Mouse (Mus musculus): ENCODE data around the gene Foxr2.

Gene Foxr2

DNA sequence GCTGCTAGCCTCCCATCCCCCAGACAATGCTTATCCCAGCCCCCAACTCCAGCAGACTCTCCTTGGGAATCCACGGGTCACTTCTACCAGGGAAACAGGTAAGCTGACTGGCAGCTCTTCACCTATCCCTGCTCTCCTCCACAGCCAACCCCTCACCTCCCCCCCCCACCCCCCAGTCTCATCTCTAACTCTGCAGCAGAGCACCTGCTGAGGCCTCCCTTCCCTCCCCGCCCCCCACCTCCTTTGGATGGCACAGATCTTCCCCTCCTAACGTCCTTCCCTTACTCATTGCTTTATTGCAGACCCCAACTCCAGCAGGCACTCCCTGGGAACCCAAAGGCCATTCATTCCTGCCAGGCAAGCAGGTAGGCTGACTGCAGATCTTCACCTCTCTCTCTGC is at the start of gene Foxr2:
Gene Foxr2 (plus strand): TSS at position 301 of the 400 bp plus-strand sequence.
- DNase-seq (ENCODE audit: low spot score) = no peak

DNA sequence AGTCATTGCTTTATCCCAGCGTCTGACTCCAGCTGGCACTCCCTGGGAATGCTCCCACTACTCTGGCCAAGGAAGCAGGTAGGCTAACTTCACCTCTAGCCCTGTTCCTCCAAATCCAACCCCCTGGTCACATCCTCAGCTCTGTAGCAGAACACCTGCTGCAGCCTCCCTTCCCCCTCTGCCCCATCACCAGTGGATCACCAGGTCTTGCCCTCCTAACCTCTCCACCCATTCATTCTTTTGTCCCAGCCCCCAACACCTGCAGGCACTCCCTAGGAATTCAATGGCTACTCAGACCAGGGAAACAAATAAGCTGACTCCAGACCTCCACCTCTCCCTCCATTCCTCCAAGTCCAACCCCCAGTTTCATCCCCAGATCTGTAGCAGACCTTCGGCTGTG is 427 bp downstream of the Foxr2 start:
- DNase-seq (ENCODE audit: low spot score) = no peak

DNA sequence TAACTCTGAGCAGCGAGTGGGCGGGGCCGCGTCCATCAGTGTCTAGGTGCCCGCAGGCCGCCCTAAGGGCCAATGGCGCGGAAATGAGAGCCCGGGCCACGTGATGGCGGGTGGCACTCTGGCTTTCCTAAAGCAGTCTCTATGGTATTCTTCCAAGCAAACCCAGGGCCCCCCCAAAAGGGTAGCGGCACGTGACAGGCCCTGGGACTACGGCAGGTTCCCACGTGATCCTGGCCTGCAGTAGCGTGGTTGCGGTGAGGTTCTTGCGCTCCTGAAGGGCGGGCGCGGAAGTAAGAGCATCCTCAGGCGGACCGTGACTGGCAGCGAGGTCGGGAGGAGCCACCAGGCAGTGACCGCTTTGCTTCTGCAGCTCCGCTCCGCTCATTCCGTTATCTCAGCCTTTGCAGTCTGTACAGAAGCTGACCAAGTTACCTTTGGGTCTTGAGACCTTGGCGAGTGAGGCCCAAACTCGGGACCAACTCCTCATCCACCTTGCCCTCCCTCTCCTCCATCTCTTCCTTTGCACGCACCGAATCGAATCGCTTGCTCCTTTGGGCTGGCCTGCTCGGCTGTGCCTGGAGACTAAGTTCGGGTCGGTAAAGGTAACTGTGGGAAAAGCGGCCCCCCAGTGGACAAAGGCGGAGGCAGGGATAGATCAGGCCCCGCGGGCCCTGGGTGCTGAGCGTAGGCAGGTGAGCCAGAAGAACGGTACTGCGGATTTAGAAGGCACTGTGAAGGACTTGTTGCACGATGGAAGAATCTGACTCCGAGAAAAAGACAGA is 21.3 kb downstream of the Foxr2 start, which contains the start of gene Rragb:
Gene Rragb (plus strand): TSS at position 248 of the 782 bp plus-strand sequence.
- DNase-seq (ENCODE audit: low spot score) = peak; percentile 87

DNA sequence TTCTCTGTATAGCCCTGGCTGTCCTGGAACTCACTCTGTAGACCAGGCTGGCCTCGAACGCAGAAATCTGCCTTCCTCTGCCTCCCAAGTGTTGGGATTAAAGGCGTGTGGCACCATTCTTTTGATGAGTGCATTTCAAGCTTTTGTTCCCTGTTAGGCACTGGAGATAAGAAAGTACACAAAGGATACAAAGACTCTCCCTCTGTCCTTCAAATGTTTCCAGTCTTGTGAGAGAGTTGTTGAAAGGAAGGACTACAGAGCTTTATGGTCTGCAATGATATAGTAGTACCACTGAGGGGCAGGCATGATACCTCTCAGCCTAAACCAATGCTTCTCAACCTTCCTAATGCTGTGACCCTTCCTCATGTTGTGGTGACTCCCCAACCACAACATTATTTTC is 24.1 kb downstream of the Foxr2 start:
- DNase-seq (ENCODE audit: low spot score) = no peak

DNA sequence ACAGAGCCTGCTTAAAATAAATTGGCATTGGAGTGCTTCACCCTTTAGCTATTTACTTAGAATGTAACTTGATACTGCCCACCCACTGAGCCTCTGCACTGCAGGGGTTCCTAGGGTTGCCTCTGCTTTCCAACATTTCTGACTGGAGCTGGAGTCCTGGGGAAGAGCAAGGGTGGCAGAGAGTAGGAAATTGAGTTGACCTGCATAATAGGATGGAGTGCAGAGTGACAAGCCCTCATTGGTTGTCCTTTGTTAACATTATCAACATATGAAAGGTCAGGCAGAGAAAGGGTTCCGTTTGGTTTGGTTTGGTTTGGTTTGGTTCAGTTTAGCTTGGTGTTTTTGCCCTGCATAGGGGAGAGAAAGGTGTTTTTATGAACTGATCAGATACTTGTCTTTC is 33.2 kb downstream of the Foxr2 start:
- DNase-seq (ENCODE audit: low spot score) = no peak

DNA sequence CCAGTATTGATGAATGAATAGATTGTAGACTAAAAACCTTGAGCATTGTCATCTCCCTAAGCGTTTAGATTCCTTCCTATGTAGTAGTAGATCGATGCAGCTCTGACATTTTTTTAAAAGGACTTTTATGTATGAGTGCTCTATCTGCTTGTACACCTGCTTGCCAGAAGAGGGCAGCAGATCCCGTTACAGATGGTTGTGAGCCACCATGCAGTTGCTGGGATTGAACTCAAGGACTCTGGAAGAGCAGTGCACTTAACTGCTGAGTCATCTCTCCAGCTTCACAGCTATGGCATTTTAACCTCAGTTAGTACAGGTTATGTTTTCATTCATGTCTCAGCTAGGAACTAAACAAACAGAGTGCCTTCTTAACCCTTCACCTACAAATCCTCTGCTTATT is 36.7 kb downstream of the Foxr2 start:
- DNase-seq (ENCODE audit: low spot score) = peak; percentile 26

DNA sequence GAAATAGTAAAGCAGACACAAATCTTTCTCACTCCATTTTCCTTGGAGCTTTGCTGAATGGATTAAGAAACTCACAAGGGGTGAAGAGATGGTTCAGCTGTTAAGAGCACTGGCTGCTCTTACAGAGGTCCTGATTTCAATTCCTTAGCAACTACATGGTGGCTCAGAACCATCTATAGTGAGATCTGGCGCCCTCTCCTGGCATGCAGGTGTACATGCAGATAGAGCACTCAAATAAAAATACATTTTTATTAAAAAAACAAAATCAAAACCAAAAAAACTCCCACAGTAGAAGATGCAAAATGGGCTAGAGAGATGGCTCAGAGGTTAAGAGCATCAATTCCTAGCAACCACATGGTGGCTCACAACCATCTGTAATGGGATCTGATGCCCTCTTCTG is 56.2 kb downstream of the Foxr2 start:
- DNase-seq (ENCODE audit: low spot score) = peak; percentile 2

DNA sequence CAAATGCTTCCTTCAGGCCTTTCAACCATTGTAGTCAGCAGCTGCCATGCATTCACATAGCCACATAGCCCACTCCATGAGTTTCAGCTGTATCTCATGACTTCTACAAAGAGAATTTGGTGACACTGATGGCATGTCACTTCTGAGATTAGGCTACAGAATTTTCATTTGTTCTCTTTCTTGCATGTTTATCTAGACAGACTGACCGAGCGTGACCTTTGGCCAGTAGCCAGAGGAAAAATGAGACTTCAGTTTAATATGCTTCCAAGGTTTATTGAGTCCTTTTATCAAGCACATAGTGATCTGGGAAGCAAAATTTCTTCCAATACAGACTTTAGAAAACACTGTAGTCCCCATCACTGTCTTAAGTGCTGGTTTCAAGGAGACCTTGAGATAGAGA is 63.6 kb downstream of the Foxr2 start:
- no peak for DNase-seq (ENCODE audit: low spot score)

All from T-cell, adult 2 months (primary cell).